Mouse (Mus musculus): ENCODE measurements at regions not wholly inside any gene's neighbourhood (a gene's known extent, or its start where the extent isn't known, plus 50 kb on each side); places are given as distances from the start of the nearest gene placed in this dataset.

DNA sequence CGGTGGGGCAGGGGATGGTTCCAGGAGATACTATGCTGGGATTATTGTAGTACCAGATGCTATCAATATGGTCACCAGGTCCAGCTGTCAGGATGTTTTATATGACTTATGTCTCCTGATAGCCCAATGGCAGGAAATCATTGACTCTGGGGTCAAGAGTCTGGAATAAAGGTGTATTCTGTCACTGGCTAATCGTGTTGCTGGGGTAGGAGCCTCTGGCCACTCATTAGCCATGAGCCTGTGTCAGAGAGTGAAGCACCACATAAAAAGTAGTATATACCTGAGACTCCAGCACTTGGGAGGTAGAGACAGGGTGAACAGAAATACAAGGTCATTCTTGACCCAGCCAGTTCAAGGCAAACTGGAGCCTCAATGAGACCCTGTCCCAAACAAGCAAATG lies 158.8 kb upstream of the 4931429L15Rik start:
- no peak for ATAC-seq (ENCODE audit: extremely low read depth, insufficient number of reproducible peaks, low FRiP score, poor library complexity, severe bottlenecking)
- no peaks in the 10 kb centered on the region for H3K27me3 ChIP-seq (ENCODE audit: insufficient read depth, low read length)
- no peak for TF ChIP-seq GATA1 (IDR thresholded peaks at IDR 0.05; ENCODE audit: borderline replicate concordance, low read length)
- TF ChIP-seq TAL1 (conservative IDR thresholded peaks at IDR 0.05; ENCODE audit: low read depth, low read length): no peak
- no peaks in the 10 kb centered on the region for H3K9me3 ChIP-seq (replicated peaks)
- no peaks in the 10 kb centered on the region for H3K4me1 ChIP-seq (ENCODE audit: insufficient read depth, low read depth, low read length)
- H3K4me3 ChIP-seq (ENCODE audit: low read depth, low read length): no peak overlapping the region
- H3K36me3 ChIP-seq (replicated peaks): no peaks in the 10 kb centered on the region
- DNase-seq (ENCODE audit: low spot score): no peak

- no peak overlapping the region for H3K4me3 ChIP-seq (ENCODE audit: low read depth, low read length)
- no peaks in the 10 kb centered on the region for H3K4me1 ChIP-seq (ENCODE audit: insufficient read depth, low read depth, low read length)
- no peak for ATAC-seq (ENCODE audit: extremely low read depth, insufficient number of reproducible peaks, low FRiP score, poor library complexity, severe bottlenecking)
- H3K27me3 ChIP-seq (ENCODE audit: insufficient read depth, low read length): no peaks in the 10 kb centered on the region
- no peak for DNase-seq (ENCODE audit: low spot score)
- no peak for TF ChIP-seq CTCF (IDR thresholded peaks at IDR 0.05; ENCODE audit: low read depth, low read length)
- H3K9me3 ChIP-seq (replicated peaks): peaks cover 2% of the 10 kb centered on the region; the same call in 1 of the 2 replicates
- H3K36me3 ChIP-seq (replicated peaks): no peaks in the 10 kb centered on the region
Measured at GRCm38 (mm10) chr9:46476516-46476915, 156.7 kb upstream of the 4931429L15Rik start.

DNA sequence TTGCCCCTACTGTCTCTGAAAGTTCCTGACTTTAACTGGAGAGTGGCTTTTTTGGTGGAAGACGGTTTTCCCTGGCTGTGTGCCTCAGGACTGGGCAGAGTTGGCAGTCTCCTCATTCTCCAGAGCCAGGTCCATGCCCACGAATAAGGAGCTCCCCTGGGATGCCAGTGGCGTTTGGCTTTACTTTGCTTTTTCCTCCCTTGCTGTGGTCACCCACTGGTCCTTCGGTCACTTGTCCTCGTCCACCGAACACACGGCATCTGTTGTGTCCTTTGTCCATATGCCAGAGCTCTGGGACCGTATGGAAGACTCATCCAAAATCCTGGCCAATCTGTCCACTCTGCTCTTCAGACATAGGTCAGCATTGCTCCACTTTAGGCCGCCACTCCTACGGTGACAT lies 153.9 kb upstream of the 4931429L15Rik start:
- Histone ChIP-seq H3K4me1 (ENCODE audit: insufficient read depth, low read depth, low read length) (no peaks in the 10 kb centered on the region), H3K9me3 (replicated peaks) (peaks cover 7% of the 10 kb centered on the region; the same call in 1 of the 2 replicates), H3K4me3 (ENCODE audit: low read depth, low read length) (no peak overlapping the region), H3K27me3 (ENCODE audit: insufficient read depth, low read length) (no peaks in the 10 kb centered on the region), H3K36me3 (replicated peaks) (no peaks in the 10 kb centered on the region)
- DNase-seq (ENCODE audit: low spot score) (no peak), ATAC-seq (ENCODE audit: extremely low read depth, insufficient number of reproducible peaks, low FRiP score, poor library complexity, severe bottlenecking) (no peak)
- no peak for TF ChIP-seq TAL1 (conservative IDR thresholded peaks at IDR 0.05; ENCODE audit: low read depth, low read length)
- TF ChIP-seq GATA2 (IDR thresholded peaks at IDR 0.05; ENCODE audit: borderline replicate concordance, low read depth, low read length): no peak
- TF ChIP-seq GATA1 (IDR thresholded peaks at IDR 0.05; ENCODE audit: borderline replicate concordance, low read length): no peak
- no peak for TF ChIP-seq CTCF (IDR thresholded peaks at IDR 0.05; ENCODE audit: low read depth, low read length)
- no peak for TF ChIP-seq POLR2AphosphoS5 (IDR thresholded peaks at IDR 0.05; ENCODE audit: insufficient replicate concordance, low read depth, low read length)

GRCm38 (mm10) chr9:46469521-46469920 lies 149.7 kb upstream of the 4931429L15Rik start:
- H3K4me1 ChIP-seq (ENCODE audit: insufficient read depth, low read depth, low read length): no peaks in the 10 kb centered on the region

DNA sequence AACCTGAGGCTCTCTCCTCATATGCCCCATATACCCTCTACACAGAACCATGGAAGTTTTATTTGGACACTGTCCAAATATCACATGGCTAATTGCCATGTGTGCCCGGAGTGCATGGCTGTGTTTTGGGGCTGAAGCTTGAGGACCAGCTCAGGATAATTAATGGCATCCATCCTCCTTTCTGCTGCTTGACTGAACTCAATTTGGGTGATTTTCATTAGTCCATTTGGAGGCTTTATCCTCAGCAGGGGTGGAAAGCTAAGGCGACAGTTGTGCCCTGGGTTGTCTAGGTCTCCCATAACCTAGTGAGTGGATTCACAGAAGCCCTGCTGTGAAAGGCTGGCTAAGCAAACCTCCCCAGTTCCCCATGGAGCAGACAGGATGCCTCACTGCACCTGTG lies 148.5 kb upstream of the 4931429L15Rik start:
- Histone ChIP-seq H3K4me1 (ENCODE audit: insufficient read depth, low read depth, low read length) (no peaks in the 10 kb centered on the region), H3K9me3 (replicated peaks) (peaks cover 7% of the 10 kb centered on the region; the same call in 1 of the 2 replicates), H3K4me3 (ENCODE audit: low read depth, low read length) (no peak overlapping the region), H3K27me3 (ENCODE audit: insufficient read depth, low read length) (no peaks in the 10 kb centered on the region), H3K36me3 (replicated peaks) (no peaks in the 10 kb centered on the region)
- no peak for DNase-seq (ENCODE audit: low spot score)
- no peak for ATAC-seq (ENCODE audit: extremely low read depth, insufficient number of reproducible peaks, low FRiP score, poor library complexity, severe bottlenecking)
- TF ChIP-seq CTCF (IDR thresholded peaks at IDR 0.05; ENCODE audit: low read depth, low read length) (no peak), POLR2AphosphoS5 (IDR thresholded peaks at IDR 0.05; ENCODE audit: insufficient replicate concordance, low read depth, low read length) (no peak), TAL1 (conservative IDR thresholded peaks at IDR 0.05; ENCODE audit: low read depth, low read length) (no peak), GATA1 (IDR thresholded peaks at IDR 0.05; ENCODE audit: borderline replicate concordance, low read length) (no peak), GATA2 (IDR thresholded peaks at IDR 0.05; ENCODE audit: borderline replicate concordance, low read depth, low read length) (no peak)

More at GRCm38 (mm10) chr9:46469521-46469920, 149.7 kb upstream of the 4931429L15Rik start:
- TF ChIP-seq CTCF (IDR thresholded peaks at IDR 0.05; ENCODE audit: low read depth, low read length) (no peak), GATA1 (IDR thresholded peaks at IDR 0.05; ENCODE audit: borderline replicate concordance, low read length) (no peak), TAL1 (conservative IDR thresholded peaks at IDR 0.05; ENCODE audit: low read depth, low read length) (no peak), GATA2 (IDR thresholded peaks at IDR 0.05; ENCODE audit: borderline replicate concordance, low read depth, low read length) (no peak), POLR2AphosphoS5 (IDR thresholded peaks at IDR 0.05; ENCODE audit: insufficient replicate concordance, low read depth, low read length) (no peak)
- Histone ChIP-seq H3K4me3 (ENCODE audit: low read depth, low read length) (no peak overlapping the region), H3K27me3 (ENCODE audit: insufficient read depth, low read length) (no peaks in the 10 kb centered on the region), H3K36me3 (replicated peaks) (no peaks in the 10 kb centered on the region), H3K9me3 (replicated peaks) (peaks cover 7% of the 10 kb centered on the region; the same call in 1 of the 2 replicates)
- no peak for ATAC-seq (ENCODE audit: extremely low read depth, insufficient number of reproducible peaks, low FRiP score, poor library complexity, severe bottlenecking)
- DNase-seq (ENCODE audit: low spot score): no peak

DNA sequence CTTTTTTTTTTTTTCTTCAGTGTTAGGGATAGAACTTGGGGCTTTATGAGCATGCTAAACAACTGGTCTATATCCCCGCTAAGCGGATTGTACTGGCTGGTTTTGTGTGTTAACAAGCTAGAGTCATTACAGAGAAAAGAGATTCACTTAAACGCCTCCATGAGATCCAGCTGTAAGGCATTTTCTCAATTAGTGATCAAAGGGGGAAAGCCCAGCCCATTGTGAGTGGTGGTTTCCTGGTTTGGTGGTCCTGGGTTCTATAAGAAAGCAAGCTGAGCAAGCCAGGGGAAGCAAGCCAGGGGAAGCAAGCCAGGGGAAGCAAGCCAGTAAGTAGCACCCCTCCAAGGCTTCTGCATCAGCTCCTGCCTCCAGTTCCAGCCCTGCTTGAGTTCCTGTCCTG lies 147.9 kb upstream of the 4931429L15Rik start:
- no peak for ATAC-seq (ENCODE audit: extremely low read depth, insufficient number of reproducible peaks, low FRiP score, poor library complexity, severe bottlenecking)
- TF ChIP-seq GATA2 (IDR thresholded peaks at IDR 0.05; ENCODE audit: borderline replicate concordance, low read depth, low read length): no peak
- no peak for TF ChIP-seq GATA1 (IDR thresholded peaks at IDR 0.05; ENCODE audit: borderline replicate concordance, low read length)
- no peak for TF ChIP-seq CTCF (IDR thresholded peaks at IDR 0.05; ENCODE audit: low read depth, low read length)
- TF ChIP-seq TAL1 (conservative IDR thresholded peaks at IDR 0.05; ENCODE audit: low read depth, low read length): no peak
- TF ChIP-seq POLR2AphosphoS5 (IDR thresholded peaks at IDR 0.05; ENCODE audit: insufficient replicate concordance, low read depth, low read length): no peak
- Histone ChIP-seq H3K9me3 (replicated peaks) (peaks cover 5% of the 10 kb centered on the region; the same call in 1 of the 2 replicates), H3K27me3 (ENCODE audit: insufficient read depth, low read length) (no peaks in the 10 kb centered on the region), H3K36me3 (replicated peaks) (no peaks in the 10 kb centered on the region), H3K4me1 (ENCODE audit: insufficient read depth, low read depth, low read length) (no peaks in the 10 kb centered on the region), H3K4me3 (ENCODE audit: low read depth, low read length) (no peak overlapping the region)
- no peak for DNase-seq (ENCODE audit: low spot score)

GRCm38 (mm10) chr9:46462681-46463080 lies 142.9 kb upstream of the 4931429L15Rik start:
- Histone ChIP-seq H3K36me3 (replicated peaks) (no peaks in the 10 kb centered on the region), H3K4me3 (ENCODE audit: low read depth, low read length) (no peak overlapping the region), H3K27me3 (ENCODE audit: insufficient read depth, low read length) (no peaks in the 10 kb centered on the region), H3K4me1 (ENCODE audit: insufficient read depth, low read depth, low read length) (no peaks in the 10 kb centered on the region), H3K9me3 (replicated peaks) (no peaks in the 10 kb centered on the region)
- TF ChIP-seq GATA1 (IDR thresholded peaks at IDR 0.05; ENCODE audit: borderline replicate concordance, low read length) (no peak), GATA2 (IDR thresholded peaks at IDR 0.05; ENCODE audit: borderline replicate concordance, low read depth, low read length) (no peak), TAL1 (conservative IDR thresholded peaks at IDR 0.05; ENCODE audit: low read depth, low read length) (no peak), CTCF (IDR thresholded peaks at IDR 0.05; ENCODE audit: low read depth, low read length) (no peak), POLR2AphosphoS5 (IDR thresholded peaks at IDR 0.05; ENCODE audit: insufficient replicate concordance, low read depth, low read length) (no peak)
- ATAC-seq (ENCODE audit: extremely low read depth, insufficient number of reproducible peaks, low FRiP score, poor library complexity, severe bottlenecking): no peak
- DNase-seq (ENCODE audit: low spot score): no peak
